Mouse (Mus musculus): ENCODE results near the gene Epha1.

Gene Epha1

GRCm38 (mm10) chr6:42323371-42324066 is 49.5 kb downstream of the Epha1 start:
- no peak for DNase-seq

GRCm38 (mm10) chr6:42318293-42318692 is 54.8 kb downstream of the Epha1 start:
- DNase-seq: no peak

- DNase-seq: no peak
Measured at GRCm38 (mm10) chr6:42310427-42311053, 62.5 kb downstream of the Epha1 start.

- DNase-seq: no peak
Measured at GRCm38 (mm10) chr6:42309816-42310378, 63.2 kb downstream of the Epha1 start.

Measured in lung, postnatal 4 days (tissue).